17 mouse cellular contexts compared by ENCODE assay signal in the genomic region with DNA sequence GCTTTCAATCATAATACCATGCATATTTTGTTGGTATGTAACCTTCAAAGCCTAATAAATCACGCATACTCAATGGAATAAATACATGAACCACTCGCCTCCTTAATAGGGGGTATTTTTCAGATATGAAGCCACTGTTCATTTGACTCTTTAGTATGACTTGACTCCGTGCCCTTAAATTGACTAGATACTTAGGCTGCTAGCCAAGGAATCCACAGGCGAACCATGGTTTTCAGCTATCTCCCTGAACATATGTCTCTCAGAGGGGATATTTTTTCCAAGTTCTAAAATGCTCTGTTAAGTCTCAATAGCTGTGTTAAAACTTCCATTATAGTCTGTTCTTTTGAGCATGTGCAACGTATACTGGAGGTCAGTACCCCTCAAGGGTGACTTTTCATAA.
"Had no signal": no experiment of that assay in that cellular context is flagged by ENCODE, and none has a peak within 500 bp of the region (broad histone marks: within the 10 kb centered on the region; RNA-seq: fewer than 3 reads in every experiment).

No protein-coding gene starts in this region.

- H3K27me3 ChIP-seq: midbrain, embryonic 12.5 days; midbrain, embryonic 15.5 days; neural tube, embryonic 13.5 days; neural tube, embryonic 15.5 days had no signal

- H3K9me3 ChIP-seq: midbrain, embryonic 10.5 days; midbrain, embryonic 12.5 days; midbrain, embryonic 15.5 days; neural tube, embryonic 13.5 days; neural tube, embryonic 15.5 days had no signal

- H3K9ac ChIP-seq: midbrain, embryonic 12.5 days; midbrain, embryonic 15.5 days; neural tube, embryonic 13.5 days; neural tube, embryonic 15.5 days had no signal

- H3K4me2 ChIP-seq: midbrain, embryonic 12.5 days; midbrain, embryonic 15.5 days; neural tube, embryonic 13.5 days; neural tube, embryonic 15.5 days had no signal

- H3K36me3 ChIP-seq: midbrain, embryonic 10.5 days; midbrain, embryonic 12.5 days; midbrain, embryonic 15.5 days; neural tube, embryonic 13.5 days; neural tube, embryonic 15.5 days had no signal

- DNase-seq: lung, adult 18-20 months; lung, postnatal 10 days; lung, postnatal 4 days; retina, postnatal 1 day; right cerebral cortex, adult 18-20 months; right cerebral cortex, postnatal 25 days; right cerebral cortex, postnatal 4 days; spleen, adult 18-20 months; thymus, adult 18-20 months; thymus, postnatal 14 days; thymus, postnatal 36 days had no signal

- ATAC-seq: midbrain, embryonic 15.5 days had no signal

- H3K4me3 ChIP-seq: midbrain, embryonic 10.5 days; midbrain, embryonic 12.5 days; midbrain, embryonic 15.5 days; myocyte; neural tube, embryonic 13.5 days; neural tube, embryonic 15.5 days had no signal

- H3K27ac ChIP-seq: midbrain, embryonic 10.5 days; midbrain, embryonic 12.5 days; midbrain, embryonic 15.5 days; neural tube, embryonic 13.5 days; neural tube, embryonic 15.5 days had no signal

- H3K4me1 ChIP-seq: midbrain, embryonic 10.5 days; midbrain, embryonic 12.5 days; midbrain, embryonic 15.5 days; neural tube, embryonic 13.5 days; neural tube, embryonic 15.5 days had no signal
